Mouse (Mus musculus): Measurements from ENCODE around the gene Chek2. TPM values are rescaled to one million over a fixed set of nuclear protein-coding genes. Genes with fewer than 3 reads are reported as not detected.

Chek2 gene
- total and polyA plus RNA-seq, 2 experiments from 2014 or later, result 2.6 to 3.2 TPM

DNA sequence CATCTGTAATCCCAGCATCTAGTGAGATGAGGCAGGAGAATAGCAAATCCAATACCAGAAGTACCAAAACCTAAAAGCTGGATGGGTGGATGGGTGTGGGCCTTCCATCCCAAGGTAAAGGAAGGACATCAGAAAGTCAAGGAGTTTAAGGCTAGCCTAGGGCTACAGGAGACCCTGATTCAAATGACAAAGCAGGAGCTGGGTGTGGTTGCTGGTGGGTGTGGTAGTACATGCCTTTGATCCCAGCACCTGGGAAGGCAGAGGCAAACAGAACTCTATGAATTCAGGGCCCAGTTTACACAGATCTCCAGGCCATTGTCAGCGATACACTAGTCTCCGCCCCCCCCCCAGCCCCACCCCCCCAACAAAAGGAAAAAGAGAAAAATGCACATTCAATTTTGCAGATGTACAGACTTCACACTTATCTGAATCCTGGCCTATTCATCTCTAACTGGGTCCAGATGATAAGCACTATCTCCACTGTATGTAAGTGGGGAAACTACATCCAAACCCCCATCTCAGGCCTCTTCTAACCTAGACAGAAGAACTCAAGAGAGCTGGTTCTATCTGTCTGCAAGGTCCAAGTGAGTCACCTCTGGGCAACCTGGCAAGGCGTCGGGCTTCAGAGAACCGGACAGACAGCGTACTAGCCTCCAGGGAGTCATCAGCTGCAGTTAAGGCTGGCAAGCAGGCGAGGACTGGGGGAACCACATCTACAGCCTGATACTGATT lies 35.6 kb upstream of the Chek2 start:
- H3K27ac ChIP-seq (ENCODE audit: low read depth, low read length), result no peak overlapping the region
- 90% methylated on average over 7 of the region's 7 CpGs for WGBS
- no peak for DNase-seq (ENCODE audit: low spot score)
- no peak for ATAC-seq (ENCODE audit: low FRiP score)
- no peaks in the 10 kb centered on the region for H3K27me3 ChIP-seq (ENCODE audit: insufficient read depth, low read length)
- peaks cover 5% of the 10 kb centered on the region; the same call in 1 of the 2 replicates for H3K4me1 ChIP-seq (ENCODE audit: insufficient read depth, low read length)
- H3K9ac ChIP-seq (replicated peaks; ENCODE audit: low read length, poor library complexity, severe bottlenecking), result no peak overlapping the region
- no peak for TF ChIP-seq CTCF (IDR thresholded peaks at IDR 0.05)
- H3K9me3 ChIP-seq (ENCODE audit: low read length), result no peaks in the 10 kb centered on the region
- no peak overlapping the region for H3K4me2 ChIP-seq (ENCODE audit: low read depth, low read length, poor library complexity, severe bottlenecking)
- H3K4me3 ChIP-seq (ENCODE audit: low read depth, low read length), result no peak overlapping the region
- peaks cover 19% of the 10 kb centered on the region for H3K36me3 ChIP-seq (ENCODE audit: insufficient read depth, low read length)

- TF ChIP-seq CTCF (IDR thresholded peaks at IDR 0.05), result no peak
- Histone ChIP-seq H3K4me1 (ENCODE audit: insufficient read depth, low read length) (peaks cover 5% of the 10 kb centered on the region; the same call in 1 of the 2 replicates), H3K36me3 (ENCODE audit: insufficient read depth, low read length) (peaks cover 8% of the 10 kb centered on the region), H3K27ac (ENCODE audit: low read depth, low read length) (no peak overlapping the region), H3K27me3 (ENCODE audit: insufficient read depth, low read length) (no peaks in the 10 kb centered on the region), H3K9ac (replicated peaks; ENCODE audit: low read length, poor library complexity, severe bottlenecking) (no peak overlapping the region), H3K9me3 (ENCODE audit: low read length) (no peaks in the 10 kb centered on the region), H3K4me2 (ENCODE audit: low read depth, low read length, poor library complexity, severe bottlenecking) (no peak overlapping the region), H3K4me3 (ENCODE audit: low read depth, low read length) (no peak overlapping the region)
- 88% methylated on average over 4 of the region's 4 CpGs for WGBS
- no peak for DNase-seq (ENCODE audit: low spot score)
- no peak for ATAC-seq (ENCODE audit: low FRiP score)
Observed at GRCm38 (mm10) chr5:110806154-110806553, 33.6 kb upstream of the Chek2 start.

DNA sequence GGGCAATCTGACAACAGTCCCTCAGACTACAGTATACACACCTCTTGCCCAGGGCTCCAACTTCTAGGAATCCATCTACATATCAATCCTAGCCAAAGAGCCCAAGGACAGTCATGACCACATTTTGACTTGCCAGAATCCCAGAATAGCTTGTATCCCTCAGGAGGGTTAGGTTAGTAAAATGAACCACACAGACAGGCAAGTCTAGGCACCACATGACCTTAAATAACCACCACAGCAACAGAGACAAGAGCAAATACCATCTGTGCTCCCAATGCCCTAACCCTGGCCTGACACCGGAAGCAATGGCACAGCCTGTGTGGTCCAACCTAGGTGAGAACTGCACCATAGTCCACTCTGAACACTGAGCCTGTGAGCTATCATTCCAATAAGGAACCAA lies 33.1 kb upstream of the Chek2 start:
- H3K4me1 ChIP-seq (ENCODE audit: insufficient read depth, low read length), result peaks cover 5% of the 10 kb centered on the region; the same call in 1 of the 2 replicates
- H3K36me3 ChIP-seq (ENCODE audit: insufficient read depth, low read length), result peaks cover 7% of the 10 kb centered on the region

GRCm38 (mm10) chr5:110807453-110807852 lies 32.3 kb upstream of the Chek2 start:
- peaks cover 5% of the 10 kb centered on the region; the same call in 1 of the 2 replicates for H3K4me1 ChIP-seq (ENCODE audit: insufficient read depth, low read length)
- H3K9ac ChIP-seq (replicated peaks; ENCODE audit: low read length, poor library complexity, severe bottlenecking), result 0 out of 2 replicates have a peak overlapping the region, but pooled peaks have one; percentile 88
- WGBS, result 93% methylated on average over 4 of the region's 4 CpGs
- peak overlapping the region; percentile 99 for H3K4me2 ChIP-seq (ENCODE audit: low read depth, low read length, poor library complexity, severe bottlenecking)
- peak overlapping the region; percentile 92 for H3K4me3 ChIP-seq (ENCODE audit: low read depth, low read length)
- no peak for TF ChIP-seq CTCF (IDR thresholded peaks at IDR 0.05)
- ATAC-seq (ENCODE audit: low FRiP score), result no peak
- H3K27me3 ChIP-seq (ENCODE audit: insufficient read depth, low read length), result no peaks in the 10 kb centered on the region
- no peak for DNase-seq (ENCODE audit: low spot score)
- peaks cover 4% of the 10 kb centered on the region for H3K36me3 ChIP-seq (ENCODE audit: insufficient read depth, low read length)
- H3K9me3 ChIP-seq (ENCODE audit: low read length), result no peaks in the 10 kb centered on the region
- no peak overlapping the region for H3K27ac ChIP-seq (ENCODE audit: low read depth, low read length)

More for the DNA sequence above, 33.1 kb upstream of the Chek2 start:
- no peak overlapping the region for H3K4me3 ChIP-seq (ENCODE audit: low read depth, low read length)
- H3K9me3 ChIP-seq (ENCODE audit: low read length), result no peaks in the 10 kb centered on the region
- H3K27ac ChIP-seq (ENCODE audit: low read depth, low read length), result no peak overlapping the region
- TF ChIP-seq CTCF (IDR thresholded peaks at IDR 0.05), result no peak
- WGBS, result 97% methylated on average over 1 of the region's 1 CpGs
- H3K27me3 ChIP-seq (ENCODE audit: insufficient read depth, low read length), result no peaks in the 10 kb centered on the region
- ATAC-seq (ENCODE audit: low FRiP score) (no peak), DNase-seq (ENCODE audit: low spot score) (no peak)
- H3K4me2 ChIP-seq (ENCODE audit: low read depth, low read length, poor library complexity, severe bottlenecking), result no peak overlapping the region
- H3K9ac ChIP-seq (replicated peaks; ENCODE audit: low read length, poor library complexity, severe bottlenecking), result no peak overlapping the region

DNA sequence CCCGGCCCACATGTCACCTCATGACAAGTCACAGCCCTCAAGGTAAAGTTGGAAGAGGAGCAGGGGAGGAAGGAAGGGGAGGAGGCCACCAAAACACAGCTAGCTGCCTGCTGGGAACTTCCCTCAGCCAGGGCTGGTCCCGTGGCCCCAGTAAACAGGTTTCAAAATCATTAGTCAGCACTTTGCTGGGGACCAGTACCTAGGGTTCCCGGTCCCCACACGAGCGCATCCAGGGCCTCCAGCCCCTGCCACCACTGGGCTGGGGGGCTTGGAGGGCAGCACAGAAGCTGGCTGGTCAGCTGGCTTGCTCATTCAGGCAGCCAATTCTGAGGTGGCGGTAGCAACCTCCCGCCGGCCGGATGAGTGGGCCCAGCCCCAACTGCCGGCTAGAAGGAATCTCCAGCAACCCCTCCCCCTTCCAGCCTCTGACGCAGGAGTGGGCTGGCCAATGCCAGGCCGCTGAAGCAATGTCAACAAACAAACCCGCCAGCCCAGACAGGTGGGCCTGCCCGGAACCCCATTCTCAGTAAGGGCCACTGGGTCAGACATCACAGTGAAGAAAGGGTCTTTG lies 31.6 kb upstream of the Chek2 start:
- 6% methylated on average over 13 of the region's 14 CpGs for WGBS
- Histone ChIP-seq H3K4me3 (ENCODE audit: low read depth, low read length) (peak overlapping the region; percentile 92), H3K27me3 (ENCODE audit: insufficient read depth, low read length) (no peaks in the 10 kb centered on the region), H3K27ac (ENCODE audit: low read depth, low read length) (no peak overlapping the region), H3K9me3 (ENCODE audit: low read length) (no peaks in the 10 kb centered on the region), H3K36me3 (ENCODE audit: insufficient read depth, low read length) (0 out of 2 replicates have a peak, but pooled peaks cover 3% of the 10 kb centered on the region), H3K4me1 (ENCODE audit: insufficient read depth, low read length) (peaks cover 5% of the 10 kb centered on the region; the same call in 1 of the 2 replicates), H3K9ac (replicated peaks; ENCODE audit: low read length, poor library complexity, severe bottlenecking) (peak overlapping the region; percentile 88), H3K4me2 (ENCODE audit: low read depth, low read length, poor library complexity, severe bottlenecking) (peak overlapping the region; percentile 99)
- ATAC-seq (ENCODE audit: low FRiP score) (0 out of 2 replicates have a peak, but pooled peaks have one; percentile 8), DNase-seq (ENCODE audit: low spot score) (peak; percentile 86)
- TF ChIP-seq CTCF (IDR thresholded peaks at IDR 0.05), result no peak
